ENCODE assay signal across 15 mouse cellular contexts in genomic region chr13:112506766-112507165, GRCm38 (mm10). TPM values are rescaled to one million over a fixed set of nuclear protein-coding genes. Genes with fewer than 3 reads are reported as not detected.
DNase-seq lines count a peak whose midpoint lies in the region; ATAC-seq and TF ChIP-seq lines count a peak whose summit lies in the region.
"Had no signal": no experiment of that assay in that cellular context is flagged by ENCODE, and none has a peak within 500 bp of the region (broad histone marks: within the 10 kb centered on the region; RNA-seq: fewer than 3 reads in every experiment).

No protein-coding gene starts in this region.

- TF ChIP-seq POLR2A in brain, embryonic 14.5 days (IDR thresholded peaks at IDR 0.05; ENCODE audit: borderline replicate concordance, extremely low read depth, insufficient read depth, insufficient read length, poor library complexity, severe bottlenecking): no peak

- DNase-seq in cerebellum, postnatal 25 days: peak; percentile 21 to 40
- no peak for DNase-seq in cerebellum, adult 11 months
- DNase-seq in kidney, postnatal 25 days: peak; percentile 27 to 36
- peak; percentile 35 for DNase-seq in midbrain, embryonic 11.5 days (ENCODE audit: low spot score, missing footprints)
- DNase-seq in brain, embryonic 14.5 days (ENCODE audit: low read depth): peak; percentile 31
- DNase-seq in thymus, postnatal 4 days: no peak
- DNase-seq: B cell, adult 2 months; cerebellum, postnatal 36 days; lung, postnatal 10 days had no signal

- WGBS in kidney, embryonic 16.5 days: 76% methylated on average over 13 of the region's 13 CpGs
- 89% methylated on average over 13 of the region's 13 CpGs for WGBS in midbrain, embryonic 11.5 days
- 84% methylated on average over 13 of the region's 13 CpGs for WGBS in midbrain, embryonic 15.5 days

- no peak for TF ChIP-seq CTCF in brain, embryonic 14.5 days (IDR thresholded peaks at IDR 0.05; ENCODE audit: borderline replicate concordance, extremely low read depth, insufficient read depth, insufficient read length)

- no peak for ATAC-seq in kidney, embryonic 16.5 days (ENCODE audit: low FRiP score, low TSS enrichment)
- ATAC-seq in midbrain, embryonic 11.5 days (ENCODE audit: low FRiP score): no peak
- ATAC-seq in midbrain, embryonic 15.5 days (replicated peaks): no peak
- ATAC-seq: intestine, embryonic 16.5 days had no signal

- no peak overlapping the region for H3K9ac ChIP-seq in kidney, embryonic 16.5 days (replicated peaks; ENCODE audit: low read length)
- no peak overlapping the region for H3K9ac ChIP-seq in midbrain, embryonic 11.5 days (ENCODE audit: low read length)
- H3K9ac ChIP-seq in midbrain, embryonic 15.5 days: no peak overlapping the region
- H3K9ac ChIP-seq: embryonic facial prominence, embryonic 12.5 days; hindbrain, embryonic 13.5 days; liver, embryonic 14.5 days had no signal

- no peak overlapping the region for H3K27ac ChIP-seq in kidney, embryonic 16.5 days (ENCODE audit: low read length)
- no peak overlapping the region for H3K27ac ChIP-seq in midbrain, embryonic 11.5 days (ENCODE audit: low read depth, low read length)
- no peak overlapping the region for H3K27ac ChIP-seq in midbrain, embryonic 15.5 days
- H3K27ac ChIP-seq: embryonic facial prominence, embryonic 12.5 days; hindbrain, embryonic 13.5 days; liver, embryonic 14.5 days had no signal

- H3K4me3 ChIP-seq in kidney, embryonic 16.5 days (ENCODE audit: low read length): no peak overlapping the region
- no peak overlapping the region for H3K4me3 ChIP-seq in midbrain, embryonic 11.5 days (ENCODE audit: low read depth, low read length)
- no peak overlapping the region for H3K4me3 ChIP-seq in midbrain, embryonic 15.5 days
- H3K4me3 ChIP-seq: embryonic facial prominence, embryonic 12.5 days; hindbrain, embryonic 13.5 days had no signal

- H3K36me3 ChIP-seq in kidney, embryonic 16.5 days (ENCODE audit: insufficient read depth, low read length): peaks cover 43% of the 10 kb centered on the region
- peaks cover 4% of the 10 kb centered on the region; the same call in 1 of the 2 replicates for H3K36me3 ChIP-seq in midbrain, embryonic 11.5 days (ENCODE audit: control insufficient read depth, insufficient read depth, low read length)
- H3K36me3 ChIP-seq in midbrain, embryonic 15.5 days (replicated peaks): 0 out of 2 replicates have a peak, but pooled peaks cover 6% of the 10 kb centered on the region

- no peaks in the 10 kb centered on the region for H3K27me3 ChIP-seq in kidney, embryonic 16.5 days (ENCODE audit: insufficient read depth, low read length)
- no peaks in the 10 kb centered on the region for H3K27me3 ChIP-seq in midbrain, embryonic 11.5 days (ENCODE audit: control insufficient read depth, insufficient read depth, low read length)
- no peaks in the 10 kb centered on the region for H3K27me3 ChIP-seq in midbrain, embryonic 15.5 days (replicated peaks)
- H3K27me3 ChIP-seq: embryonic facial prominence, embryonic 12.5 days; hindbrain, embryonic 13.5 days had no signal

- H3K4me2 ChIP-seq in kidney, embryonic 16.5 days (replicated peaks; ENCODE audit: low read depth, low read length): no peak overlapping the region
- H3K4me2 ChIP-seq in midbrain, embryonic 11.5 days: no peak overlapping the region
- no peak overlapping the region for H3K4me2 ChIP-seq in midbrain, embryonic 15.5 days
- H3K4me2 ChIP-seq: embryonic facial prominence, embryonic 12.5 days; hindbrain, embryonic 13.5 days had no signal

- no peaks in the 10 kb centered on the region for H3K9me3 ChIP-seq in kidney, embryonic 16.5 days (ENCODE audit: low read length)
- no peaks in the 10 kb centered on the region for H3K9me3 ChIP-seq in midbrain, embryonic 11.5 days (ENCODE audit: control insufficient read depth, low read length)
- no peaks in the 10 kb centered on the region for H3K9me3 ChIP-seq in midbrain, embryonic 15.5 days
- H3K9me3 ChIP-seq: embryonic facial prominence, embryonic 12.5 days; hindbrain, embryonic 13.5 days had no signal

- no peaks in the 10 kb centered on the region for H3K4me1 ChIP-seq in kidney, embryonic 16.5 days (ENCODE audit: insufficient read depth, low read length)
- H3K4me1 ChIP-seq in midbrain, embryonic 11.5 days (ENCODE audit: control insufficient read depth, insufficient read depth, low read length): no peaks in the 10 kb centered on the region
- H3K4me1 ChIP-seq in midbrain, embryonic 15.5 days: no peaks in the 10 kb centered on the region
- H3K4me1 ChIP-seq: embryonic facial prominence, embryonic 12.5 days; hindbrain, embryonic 13.5 days had no signal

RNA-seq across cellular contexts. Expression of gene Il6st, which starts 42.9 kb away (rescaled TPM):
- polyA plus RNA-seq in kidney, embryonic 16.5 days (2015; fragmentation: Nextera tagmentation; extraction: Ambion mirVana): 40.3 and 41.9 TPM in 2 replicates
- polyA plus RNA-seq in midbrain, embryonic 11.5 days (2014; fragmentation: Nextera tagmentation; extraction: Ambion mirVana): 28.4 and 32.3 TPM in 2 replicates
- polyA plus RNA-seq in midbrain, embryonic 15.5 days (2015; fragmentation: Nextera tagmentation; extraction: Ambion mirVana): 20.9 and 22.1 TPM in 2 replicates
- 9.4 and 19.5 TPM in 2 replicates for polyA plus RNA-seq in brain, embryonic 14.5 days (2012; rRNA removed)

Comparison
In these comparisons a context has a peak if more than half of its experiments do, and no peak if none do; other contexts are left out.
1. DNase-seq: peak in cerebellum, postnatal 25 days (2 of 2), kidney, postnatal 25 days (2 of 2), midbrain, embryonic 11.5 days (single experiment) and brain, embryonic 14.5 days (single experiment); none in cerebellum, adult 11 months (single experiment) and thymus, postnatal 4 days (single experiment).